Mouse (Mus musculus): ENCODE results near the gene Opcml. TPM values are rescaled to one million over a fixed set of nuclear protein-coding genes. Genes with fewer than 3 reads are reported as not detected.

Opcml gene
- total and polyA plus RNA-seq, 2 experiments from 2014 or later, result 71.2 to 128 TPM

GRCm38 (mm10) chr9:28489828-28490227 is 699.3 kb downstream of the Opcml start:
- no peak overlapping the region for H3K4me2 ChIP-seq (ENCODE audit: low read depth, low read length, poor library complexity, severe bottlenecking)
- WGBS, result 67% methylated on average over 4 of the region's 4 CpGs
- ATAC-seq (ENCODE audit: low FRiP score), result no peak
- H3K27ac ChIP-seq (ENCODE audit: low read depth, low read length), result no peak overlapping the region
- no peaks in the 10 kb centered on the region for H3K27me3 ChIP-seq (ENCODE audit: insufficient read depth, low read length)
- no peak for DNase-seq (ENCODE audit: low spot score)
- no peak overlapping the region for H3K4me3 ChIP-seq (ENCODE audit: low read depth, low read length)
- no peak for TF ChIP-seq CTCF (IDR thresholded peaks at IDR 0.05)
- no peaks in the 10 kb centered on the region for H3K4me1 ChIP-seq (ENCODE audit: insufficient read depth, low read length)
- no peaks in the 10 kb centered on the region for H3K9me3 ChIP-seq (ENCODE audit: low read length)
- H3K9ac ChIP-seq (replicated peaks; ENCODE audit: low read length, poor library complexity, severe bottlenecking), result no peak overlapping the region
- H3K36me3 ChIP-seq (ENCODE audit: insufficient read depth, low read length), result no peaks in the 10 kb centered on the region

DNA sequence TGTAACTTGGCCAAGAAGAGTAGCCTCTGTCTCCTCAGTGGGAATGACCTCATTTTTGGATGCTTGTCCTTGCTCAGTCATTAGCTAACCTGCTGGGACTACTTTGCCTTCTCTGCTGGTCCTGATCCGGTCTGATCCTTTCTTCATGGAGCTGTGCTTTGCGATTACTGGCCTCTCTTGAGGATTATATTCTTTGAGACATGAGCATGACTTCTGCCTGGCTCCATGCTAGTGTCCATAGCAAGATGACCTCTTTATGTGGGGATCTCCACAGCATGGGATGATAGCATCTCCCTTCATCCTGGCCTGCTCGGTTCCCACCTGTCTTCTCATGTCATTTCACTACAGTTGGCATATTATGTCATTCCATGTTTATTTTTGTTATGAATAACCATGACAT is 699.8 kb downstream of the Opcml start:
- Histone ChIP-seq H3K4me2 (ENCODE audit: low read depth, low read length, poor library complexity, severe bottlenecking) (no peak overlapping the region), H3K4me3 (ENCODE audit: low read depth, low read length) (no peak overlapping the region)
- no peak for ATAC-seq (ENCODE audit: low FRiP score)

GRCm38 (mm10) chr9:28499841-28500794 is 709.5 kb downstream of the Opcml start:
- H3K27ac ChIP-seq (ENCODE audit: low read depth, low read length), result no peak overlapping the region

More for the DNA sequence above, 699.8 kb downstream of the Opcml start:
- Histone ChIP-seq H3K9ac (replicated peaks; ENCODE audit: low read length, poor library complexity, severe bottlenecking) (no peak overlapping the region), H3K27me3 (ENCODE audit: insufficient read depth, low read length) (no peaks in the 10 kb centered on the region), H3K27ac (ENCODE audit: low read depth, low read length) (no peak overlapping the region), H3K9me3 (ENCODE audit: low read length) (no peaks in the 10 kb centered on the region), H3K4me1 (ENCODE audit: insufficient read depth, low read length) (no peaks in the 10 kb centered on the region), H3K36me3 (ENCODE audit: insufficient read depth, low read length) (no peaks in the 10 kb centered on the region)
- no peak for TF ChIP-seq CTCF (IDR thresholded peaks at IDR 0.05)
- WGBS, result 88% methylated on average over 3 of the region's 3 CpGs
- DNase-seq (ENCODE audit: low spot score), result no peak

GRCm38 (mm10) chr9:28513905-28514304 is 723.3 kb downstream of the Opcml start:
- ATAC-seq (ENCODE audit: low FRiP score), result no peak
- H3K4me3 ChIP-seq (ENCODE audit: low read depth, low read length), result no peak overlapping the region
- WGBS, result 84% methylated on average over 3 of the region's 3 CpGs

More at GRCm38 (mm10) chr9:28499841-28500794, 709.5 kb downstream of the Opcml start:
- H3K36me3 ChIP-seq (ENCODE audit: insufficient read depth, low read length), result no peaks in the 10 kb centered on the region
- no peaks in the 10 kb centered on the region for H3K4me1 ChIP-seq (ENCODE audit: insufficient read depth, low read length)
- TF ChIP-seq CTCF (IDR thresholded peaks at IDR 0.05), result no peak
- H3K4me2 ChIP-seq (ENCODE audit: low read depth, low read length, poor library complexity, severe bottlenecking), result no peak overlapping the region
- H3K9me3 ChIP-seq (ENCODE audit: low read length), result no peaks in the 10 kb centered on the region
- DNase-seq (ENCODE audit: low spot score), result no peak
- H3K9ac ChIP-seq (replicated peaks; ENCODE audit: low read length, poor library complexity, severe bottlenecking), result no peak overlapping the region
- WGBS, result 65% methylated on average over 12 of the region's 12 CpGs
- H3K4me3 ChIP-seq (ENCODE audit: low read depth, low read length), result no peak overlapping the region
- no peaks in the 10 kb centered on the region for H3K27me3 ChIP-seq (ENCODE audit: insufficient read depth, low read length)
- no peak for ATAC-seq (ENCODE audit: low FRiP score)

GRCm38 (mm10) chr9:28533191-28533590 is 742.6 kb downstream of the Opcml start:
- WGBS, result 57% methylated on average over 1 of the region's 1 CpGs
- Histone ChIP-seq H3K9ac (replicated peaks; ENCODE audit: low read length, poor library complexity, severe bottlenecking) (no peak overlapping the region), H3K4me3 (ENCODE audit: low read depth, low read length) (no peak overlapping the region), H3K27ac (ENCODE audit: low read depth, low read length) (no peak overlapping the region), H3K4me1 (ENCODE audit: insufficient read depth, low read length) (no peaks in the 10 kb centered on the region), H3K4me2 (ENCODE audit: low read depth, low read length, poor library complexity, severe bottlenecking) (no peak overlapping the region), H3K9me3 (ENCODE audit: low read length) (no peaks in the 10 kb centered on the region), H3K36me3 (ENCODE audit: insufficient read depth, low read length) (no peaks in the 10 kb centered on the region), H3K27me3 (ENCODE audit: insufficient read depth, low read length) (no peaks in the 10 kb centered on the region)
- ATAC-seq (ENCODE audit: low FRiP score), result no peak
- TF ChIP-seq CTCF (IDR thresholded peaks at IDR 0.05), result no peak
- DNase-seq (ENCODE audit: low spot score), result no peak

More at GRCm38 (mm10) chr9:28513905-28514304, 723.3 kb downstream of the Opcml start:
- H3K36me3 ChIP-seq (ENCODE audit: insufficient read depth, low read length), result no peaks in the 10 kb centered on the region
- no peak for DNase-seq (ENCODE audit: low spot score)
- no peaks in the 10 kb centered on the region for H3K27me3 ChIP-seq (ENCODE audit: insufficient read depth, low read length)
- no peak overlapping the region for H3K9ac ChIP-seq (replicated peaks; ENCODE audit: low read length, poor library complexity, severe bottlenecking)
- no peak overlapping the region for H3K27ac ChIP-seq (ENCODE audit: low read depth, low read length)
- H3K4me2 ChIP-seq (ENCODE audit: low read depth, low read length, poor library complexity, severe bottlenecking), result no peak overlapping the region
- H3K9me3 ChIP-seq (ENCODE audit: low read length), result no peaks in the 10 kb centered on the region
- H3K4me1 ChIP-seq (ENCODE audit: insufficient read depth, low read length), result no peaks in the 10 kb centered on the region
- no peak for TF ChIP-seq CTCF (IDR thresholded peaks at IDR 0.05)

- H3K9me3 ChIP-seq (ENCODE audit: low read length), result no peaks in the 10 kb centered on the region
- no peaks in the 10 kb centered on the region for H3K4me1 ChIP-seq (ENCODE audit: insufficient read depth, low read length)
- no peak for TF ChIP-seq CTCF (IDR thresholded peaks at IDR 0.05)
- H3K36me3 ChIP-seq (ENCODE audit: insufficient read depth, low read length), result no peaks in the 10 kb centered on the region
- WGBS, result 95% methylated on average over 4 of the region's 4 CpGs
- DNase-seq (ENCODE audit: low spot score) (no peak), ATAC-seq (ENCODE audit: low FRiP score) (no peak)
- no peak overlapping the region for H3K4me3 ChIP-seq (ENCODE audit: low read depth, low read length)
- no peak overlapping the region for H3K27ac ChIP-seq (ENCODE audit: low read depth, low read length)
- H3K27me3 ChIP-seq (ENCODE audit: insufficient read depth, low read length), result no peaks in the 10 kb centered on the region
- H3K4me2 ChIP-seq (ENCODE audit: low read depth, low read length, poor library complexity, severe bottlenecking), result no peak overlapping the region
- H3K9ac ChIP-seq (replicated peaks; ENCODE audit: low read length, poor library complexity, severe bottlenecking), result no peak overlapping the region
Observed at GRCm38 (mm10) chr9:28535006-28535405, 744.4 kb downstream of the Opcml start.
